Mouse (Mus musculus): ENCODE results near the gene Mob3b. TPM values are rescaled to one million over a fixed set of nuclear protein-coding genes. Genes with fewer than 3 reads are reported as not detected.

The Mob3b gene
- polyA plus RNA-seq, 1 experiment from 2014 or later, result 4.6 TPM

- Histone ChIP-seq H3K27me3 (replicated peaks; ENCODE audit: control insufficient read depth, insufficient read depth, low read length) (0 out of 2 replicates have a peak, but pooled peaks cover 3% of the 10 kb centered on the region), H3K9me3 (replicated peaks; ENCODE audit: control insufficient read depth, low read length) (no peaks in the 10 kb centered on the region), H3K36me3 (ENCODE audit: control insufficient read depth, insufficient read depth, low read length) (no peaks in the 10 kb centered on the region), H3K4me3 (ENCODE audit: low read depth, low read length) (peak overlapping the region; percentile 53), H3K27ac (ENCODE audit: low read depth, low read length) (peak overlapping the region; percentile 45; the same call in 1 of the 2 replicates), H3K9ac (ENCODE audit: low read length) (peak overlapping the region; percentile 60), H3K4me1 (ENCODE audit: control insufficient read depth, insufficient read depth, low read length) (peaks cover 5% of the 10 kb centered on the region; the same call in 1 of the 2 replicates), H3K4me2 (ENCODE audit: low read length) (peak overlapping the region; percentile 79)
- WGBS, result 27% methylated on average over 20 of the region's 20 CpGs
- ATAC-seq (no peak), DNase-seq (ENCODE audit: low spot score) (peak; percentile 44)
Measured at GRCm38 (mm10) chr4:35155132-35155922, 2.0 kb downstream of the Mob3b start.

GRCm38 (mm10) chr4:35154051-35154450 lies 3.2 kb downstream of the Mob3b start:
- DNase-seq (ENCODE audit: low spot score) (no peak), ATAC-seq (no peak)
- Histone ChIP-seq H3K4me1 (ENCODE audit: control insufficient read depth, insufficient read depth, low read length) (peaks cover 5% of the 10 kb centered on the region; the same call in 1 of the 2 replicates), H3K9ac (ENCODE audit: low read length) (no peak overlapping the region), H3K4me3 (ENCODE audit: low read depth, low read length) (no peak overlapping the region), H3K27me3 (replicated peaks; ENCODE audit: control insufficient read depth, insufficient read depth, low read length) (0 out of 2 replicates have a peak, but pooled peaks cover 3% of the 10 kb centered on the region), H3K4me2 (ENCODE audit: low read length) (no peak overlapping the region), H3K27ac (ENCODE audit: low read depth, low read length) (no peak overlapping the region), H3K36me3 (ENCODE audit: control insufficient read depth, insufficient read depth, low read length) (no peaks in the 10 kb centered on the region), H3K9me3 (replicated peaks; ENCODE audit: control insufficient read depth, low read length) (no peaks in the 10 kb centered on the region)
- 60% methylated on average over 3 of the region's 3 CpGs for WGBS

- H3K4me2 ChIP-seq (ENCODE audit: low read length), result no peak within 1 kb of the TSS
- no peak within 1 kb of the TSS for H3K4me3 ChIP-seq (ENCODE audit: low read depth, low read length)
- no peak for DNase-seq (ENCODE audit: low spot score)
- H3K36me3 ChIP-seq (ENCODE audit: control insufficient read depth, insufficient read depth, low read length), result no peaks in the 10 kb centered on the region
- 90% methylated on average over 4 of the region's 4 CpGs for WGBS
- H3K27ac ChIP-seq (ENCODE audit: low read depth, low read length), result no peak within 1 kb of the TSS
- no peak within 1 kb of the TSS for H3K9ac ChIP-seq (ENCODE audit: low read length)
- H3K4me1 ChIP-seq (ENCODE audit: control insufficient read depth, insufficient read depth, low read length), result peaks cover 5% of the 10 kb centered on the region; the same call in 1 of the 2 replicates
- H3K27me3 ChIP-seq (replicated peaks; ENCODE audit: control insufficient read depth, insufficient read depth, low read length), result no peaks in the 10 kb centered on the region
- ATAC-seq, result no peak
- no peaks in the 10 kb centered on the region for H3K9me3 ChIP-seq (replicated peaks; ENCODE audit: control insufficient read depth, low read length)
Measured at GRCm38 (mm10) chr4:35151756-35152155, 5.5 kb downstream of the Mob3b start, which contains the start of gene Ifnk. TSS of gene Ifnk (plus strand) at chr4:35152056.

- Histone ChIP-seq H3K4me1 (ENCODE audit: control insufficient read depth, insufficient read depth, low read length) (no peaks in the 10 kb centered on the region), H3K36me3 (ENCODE audit: control insufficient read depth, insufficient read depth, low read length) (no peaks in the 10 kb centered on the region), H3K27ac (ENCODE audit: low read depth, low read length) (no peak overlapping the region), H3K9ac (ENCODE audit: low read length) (no peak overlapping the region), H3K4me2 (ENCODE audit: low read length) (no peak overlapping the region), H3K4me3 (ENCODE audit: low read depth, low read length) (no peak overlapping the region), H3K9me3 (replicated peaks; ENCODE audit: control insufficient read depth, low read length) (no peaks in the 10 kb centered on the region), H3K27me3 (replicated peaks; ENCODE audit: control insufficient read depth, insufficient read depth, low read length) (no peaks in the 10 kb centered on the region)
- ATAC-seq (no peak), DNase-seq (ENCODE audit: low spot score) (no peak)
- 89% methylated on average over 3 of the region's 3 CpGs for WGBS
Measured at GRCm38 (mm10) chr4:35150706-35151105, 6.6 kb downstream of the Mob3b start.

- no peaks in the 10 kb centered on the region for H3K27me3 ChIP-seq (replicated peaks; ENCODE audit: control insufficient read depth, insufficient read depth, low read length)
- no peak for DNase-seq (ENCODE audit: low spot score)
- no peaks in the 10 kb centered on the region for H3K9me3 ChIP-seq (replicated peaks; ENCODE audit: control insufficient read depth, low read length)
- H3K36me3 ChIP-seq (ENCODE audit: control insufficient read depth, insufficient read depth, low read length), result no peaks in the 10 kb centered on the region
- H3K4me2 ChIP-seq (ENCODE audit: low read length), result no peak overlapping the region
- H3K4me3 ChIP-seq (ENCODE audit: low read depth, low read length), result no peak overlapping the region
- no peak for ATAC-seq
- no peak overlapping the region for H3K27ac ChIP-seq (ENCODE audit: low read depth, low read length)
- no peak overlapping the region for H3K9ac ChIP-seq (ENCODE audit: low read length)
- WGBS, result 85% methylated on average over 4 of the region's 4 CpGs
- no peaks in the 10 kb centered on the region for H3K4me1 ChIP-seq (ENCODE audit: control insufficient read depth, insufficient read depth, low read length)
Measured at GRCm38 (mm10) chr4:35148326-35148725, 9.0 kb downstream of the Mob3b start.

- H3K27ac ChIP-seq (ENCODE audit: low read depth, low read length), result no peak overlapping the region
Measured at GRCm38 (mm10) chr4:35146597-35146996, 10.7 kb downstream of the Mob3b start.

GRCm38 (mm10) chr4:35145726-35146125 lies 11.6 kb downstream of the Mob3b start:
- no peak overlapping the region for H3K9ac ChIP-seq (ENCODE audit: low read length)
- no peaks in the 10 kb centered on the region for H3K36me3 ChIP-seq (ENCODE audit: control insufficient read depth, insufficient read depth, low read length)
- no peak overlapping the region for H3K27ac ChIP-seq (ENCODE audit: low read depth, low read length)
- 90% methylated on average over 10 of the region's 10 CpGs for WGBS
- H3K4me3 ChIP-seq (ENCODE audit: low read depth, low read length), result no peak overlapping the region
- H3K9me3 ChIP-seq (replicated peaks; ENCODE audit: control insufficient read depth, low read length), result no peaks in the 10 kb centered on the region
- H3K4me2 ChIP-seq (ENCODE audit: low read length), result no peak overlapping the region
- H3K27me3 ChIP-seq (replicated peaks; ENCODE audit: control insufficient read depth, insufficient read depth, low read length), result no peaks in the 10 kb centered on the region
- ATAC-seq (no peak), DNase-seq (ENCODE audit: low spot score) (no peak)
- no peaks in the 10 kb centered on the region for H3K4me1 ChIP-seq (ENCODE audit: control insufficient read depth, insufficient read depth, low read length)

More at GRCm38 (mm10) chr4:35146597-35146996, 10.7 kb downstream of the Mob3b start:
- Histone ChIP-seq H3K9me3 (replicated peaks; ENCODE audit: control insufficient read depth, low read length) (no peaks in the 10 kb centered on the region), H3K4me2 (ENCODE audit: low read length) (no peak overlapping the region), H3K27me3 (replicated peaks; ENCODE audit: control insufficient read depth, insufficient read depth, low read length) (no peaks in the 10 kb centered on the region), H3K4me1 (ENCODE audit: control insufficient read depth, insufficient read depth, low read length) (no peaks in the 10 kb centered on the region), H3K9ac (ENCODE audit: low read length) (no peak overlapping the region), H3K36me3 (ENCODE audit: control insufficient read depth, insufficient read depth, low read length) (no peaks in the 10 kb centered on the region), H3K4me3 (ENCODE audit: low read depth, low read length) (no peak overlapping the region)
- ATAC-seq, result no peak
- 93% methylated on average over 5 of the region's 5 CpGs for WGBS
- no peak for DNase-seq (ENCODE audit: low spot score)

GRCm38 (mm10) chr4:35143472-35144102 lies 13.7 kb downstream of the Mob3b start:
- H3K36me3 ChIP-seq (ENCODE audit: control insufficient read depth, insufficient read depth, low read length), result no peaks in the 10 kb centered on the region
- no peak overlapping the region for H3K9ac ChIP-seq (ENCODE audit: low read length)
- 84% methylated on average over 12 of the region's 12 CpGs for WGBS
- no peak overlapping the region for H3K4me2 ChIP-seq (ENCODE audit: low read length)
- H3K4me1 ChIP-seq (ENCODE audit: control insufficient read depth, insufficient read depth, low read length), result no peaks in the 10 kb centered on the region
- H3K9me3 ChIP-seq (replicated peaks; ENCODE audit: control insufficient read depth, low read length), result no peaks in the 10 kb centered on the region
- H3K27me3 ChIP-seq (replicated peaks; ENCODE audit: control insufficient read depth, insufficient read depth, low read length), result no peaks in the 10 kb centered on the region
- H3K4me3 ChIP-seq (ENCODE audit: low read depth, low read length), result no peak overlapping the region
- ATAC-seq (no peak), DNase-seq (ENCODE audit: low spot score) (no peak)
- H3K27ac ChIP-seq (ENCODE audit: low read depth, low read length), result no peak overlapping the region

- no peaks in the 10 kb centered on the region for H3K36me3 ChIP-seq (ENCODE audit: control insufficient read depth, insufficient read depth, low read length)
- no peaks in the 10 kb centered on the region for H3K27me3 ChIP-seq (replicated peaks; ENCODE audit: control insufficient read depth, insufficient read depth, low read length)
- H3K9ac ChIP-seq (ENCODE audit: low read length), result no peak overlapping the region
- H3K9me3 ChIP-seq (replicated peaks; ENCODE audit: control insufficient read depth, low read length), result no peaks in the 10 kb centered on the region
- no peak overlapping the region for H3K4me2 ChIP-seq (ENCODE audit: low read length)
- no peak overlapping the region for H3K4me3 ChIP-seq (ENCODE audit: low read depth, low read length)
- no peak for DNase-seq (ENCODE audit: low spot score)
- no peaks in the 10 kb centered on the region for H3K4me1 ChIP-seq (ENCODE audit: control insufficient read depth, insufficient read depth, low read length)
- ATAC-seq, result no peak
- no peak overlapping the region for H3K27ac ChIP-seq (ENCODE audit: low read depth, low read length)
- 88% methylated on average over 6 of the region's 6 CpGs for WGBS
Measured at GRCm38 (mm10) chr4:35140317-35140716, 17.0 kb downstream of the Mob3b start.
